Mouse (Mus musculus): ENCODE data around the gene Ptgr2.

GRCm38 (mm10) chr12:84273366-84273765 is 11.7 kb upstream of the Ptgr2 start:
- TF ChIP-seq EP300 (optimal IDR thresholded peaks at IDR 0.05): no peak
- no peak for TF ChIP-seq CTCF (IDR thresholded peaks at IDR 0.05; ENCODE audit: low read depth)
